Mouse (Mus musculus) erythroblast, embryonic 14.5 days (primary cell): ENCODE measurements around the gene Gapvd1.

Experiments
- GATA1 ChIP-seq: IDR thresholded peaks from 2 replicates; pipeline ENCODE4 v1.6.1; 2012; ENCODE audit warnings: low read length, inconsistent platforms, mixed read lengths
- TAL1 ChIP-seq: IDR thresholded peaks from 3 replicates; pipeline ENCODE4 v1.6.1; 2012; ENCODE audit warnings: low read length, inconsistent platforms, mixed read lengths

DNA sequence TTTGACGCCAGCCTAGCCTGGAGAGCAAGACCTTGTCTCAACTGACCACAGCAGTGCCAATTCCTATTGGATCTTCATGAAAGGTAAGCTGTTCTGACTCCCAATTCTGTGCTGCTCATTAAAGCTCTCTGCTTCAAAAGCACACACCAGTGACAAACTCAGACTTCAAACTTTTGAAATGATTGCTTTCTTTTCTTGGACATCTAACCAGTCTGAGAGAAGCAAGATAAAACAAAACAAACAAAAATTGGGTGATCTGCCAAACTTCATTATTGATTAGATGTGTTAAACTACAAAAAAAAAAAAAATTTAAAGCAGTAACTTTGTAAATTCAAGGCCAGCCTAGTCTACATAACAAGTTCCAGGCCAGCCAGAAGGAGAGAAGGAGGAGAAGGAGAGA is 2.3 kb upstream of the Gapvd1 start:
- TF ChIP-seq GATA1 (no peak), TAL1 (no peak)
